Mouse (Mus musculus) hindbrain, embryonic 13.5 days (tissue): ENCODE measurements around the gene Dab2ip. TPM values are rescaled to one million over a fixed set of nuclear protein-coding genes. Genes with fewer than 3 reads are reported as not detected.

Experiments used
- ATAC-seq: fragments of 200-750 bp; cut with Nextera tagmentation; 2 replicates; pipeline ENCODE4 v1.8.0; 2017; ENCODE audit warnings: moderate TSS enrichment; ENCODE audit not compliant: low FRiP score
- H3K27ac ChIP-seq: fragments of 300-500 bp; sonication (generic); 2 replicates; pipeline ENCODE4 v1.5.1; 2015; ENCODE audit warnings: inconsistent platforms, mild to moderate bottlenecking, moderate library complexity
- H3K27me3 ChIP-seq: fragments of 300-500 bp; sonication (generic); 2 replicates; pipeline ENCODE4 v1.6.1; 2015; ENCODE audit warnings: mild to moderate bottlenecking, inconsistent platforms
- H3K36me3 ChIP-seq: fragments of 300-500 bp; sonication (generic); 2 replicates; pipeline ENCODE4 v1.6.1; 2015; ENCODE audit warnings: mild to moderate bottlenecking, inconsistent platforms
- H3K4me1 ChIP-seq: fragments of 300-500 bp; sonication (generic); replicated peaks from 2 replicates; pipeline ENCODE4 v1.6.1; 2015; ENCODE audit warnings: inconsistent platforms
- H3K4me2 ChIP-seq: fragments of 300-500 bp; sonication (generic); 2 replicates; pipeline ENCODE4 v1.6.1; 2015; ENCODE audit warnings: inconsistent platforms, mild to moderate bottlenecking, moderate library complexity
- H3K4me3 ChIP-seq: fragments of 300-500 bp; sonication (generic); 2 replicates; pipeline ENCODE4 v1.5.1; 2015; ENCODE audit warnings: mild to moderate bottlenecking, inconsistent platforms
- H3K9ac ChIP-seq: fragments of 300-500 bp; sonication (generic); 2 replicates; pipeline ENCODE4 v1.6.1; 2015; ENCODE audit warnings: mild to moderate bottlenecking, inconsistent platforms
- H3K9me3 ChIP-seq: fragments of 300-500 bp; sonication (generic); 2 replicates; pipeline ENCODE4 v1.6.1; 2016; ENCODE audit warnings: inconsistent platforms
- WGBS: fragments of 180-500 bp; shearing (Covaris S2); methylation state at CpG from one replicate; pipeline ENCODE4 v1.1.7; 2015; 5-methylcytosine and 5-hydroxymethylcytosine counted together
- polyA plus RNA-seq: library from polyadenylated mRNA; unstranded; fragments of >200 nt; fragmentation: Nextera tagmentation; extraction: Ambion mirVana; gene quantifications from 2 replicates; pipeline ENCODE4 v1.2.1, GENCODE M21; 2015

Gene Dab2ip
- polyA plus RNA-seq, 1 experiment from 2014 or later = 38.8 TPM

GRCm38 (mm10) chr2:35684735-35685312 is 126.8 kb downstream of the Dab2ip start:
- no peak for ATAC-seq
- Histone ChIP-seq H3K4me2 (no peak overlapping the region), H3K27ac (peak overlapping the region; percentile 63), H3K9me3 (no peaks in the 10 kb centered on the region), H3K9ac (no peak overlapping the region), H3K4me1 (peaks cover 94% of the 10 kb centered on the region), H3K4me3 (no peak overlapping the region), H3K27me3 (no peaks in the 10 kb centered on the region), H3K36me3 (no peaks in the 10 kb centered on the region)
- WGBS = 42% methylated on average over 9 of the region's 9 CpGs

DNA sequence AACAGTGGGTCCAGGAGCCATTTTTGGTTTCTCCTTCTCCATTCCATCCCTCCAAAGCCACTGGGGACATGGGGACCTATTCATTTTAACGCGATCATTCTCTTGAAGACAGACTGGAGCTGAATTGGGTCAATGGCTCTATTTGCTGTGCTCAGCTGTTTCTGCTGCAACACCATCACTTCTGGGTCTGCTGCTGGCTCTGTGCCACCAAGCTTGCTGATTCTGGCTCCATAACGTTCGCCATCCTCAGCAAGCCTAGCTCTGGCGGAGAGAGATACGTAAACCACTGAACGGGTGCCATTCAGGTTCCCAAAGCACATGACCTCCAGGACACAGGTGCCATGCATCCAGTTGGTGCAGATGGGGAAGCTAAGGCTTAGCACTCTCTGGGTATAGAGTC is 128.0 kb downstream of the Dab2ip start:
- Histone ChIP-seq H3K9me3 (no peaks in the 10 kb centered on the region), H3K36me3 (no peaks in the 10 kb centered on the region), H3K4me1 (peaks cover 94% of the 10 kb centered on the region), H3K27me3 (no peaks in the 10 kb centered on the region), H3K4me3 (no peak overlapping the region), H3K9ac (no peak overlapping the region), H3K27ac (peak overlapping the region; percentile 52), H3K4me2 (no peak overlapping the region)
- WGBS = 63% methylated on average over 7 of the region's 7 CpGs
- 0 out of 2 replicates have a peak, but pooled peaks have one; percentile 7 for ATAC-seq

GRCm38 (mm10) chr2:35687557-35688070 is 129.5 kb downstream of the Dab2ip start:
- H3K27me3 ChIP-seq = no peaks in the 10 kb centered on the region
- H3K27ac ChIP-seq = peak overlapping the region; percentile 30; the same call in 1 of the 2 replicates
- H3K9ac ChIP-seq = no peak overlapping the region
- no peak overlapping the region for H3K4me2 ChIP-seq
- ATAC-seq = no peak
- no peaks in the 10 kb centered on the region for H3K36me3 ChIP-seq
- H3K4me1 ChIP-seq = peaks cover 94% of the 10 kb centered on the region
- H3K4me3 ChIP-seq = no peak overlapping the region
- no peaks in the 10 kb centered on the region for H3K9me3 ChIP-seq
- WGBS = 87% methylated on average over 5 of the region's 5 CpGs

DNA sequence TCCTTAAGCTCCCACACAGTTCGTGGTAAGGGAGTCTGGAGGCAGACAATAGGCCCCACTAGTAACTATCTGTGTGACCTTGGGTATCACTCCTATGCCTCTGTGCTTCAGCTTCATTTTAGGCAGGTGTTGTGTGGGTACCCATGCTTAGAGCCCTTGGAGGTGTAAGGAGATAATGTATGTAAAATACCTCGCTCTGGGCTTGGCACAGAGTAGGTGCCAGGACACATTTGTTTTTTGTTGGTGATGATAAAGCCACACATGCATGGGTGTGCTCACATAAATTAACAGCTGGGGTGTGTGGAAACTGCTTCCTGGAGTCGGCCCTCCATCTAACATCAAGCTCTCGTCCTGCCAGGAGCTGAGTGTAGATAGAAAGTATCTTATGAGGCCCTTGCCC is 130.1 kb downstream of the Dab2ip start:
- WGBS = 81% methylated on average over 4 of the region's 4 CpGs
- Histone ChIP-seq H3K27me3 (no peaks in the 10 kb centered on the region), H3K9me3 (no peaks in the 10 kb centered on the region), H3K4me3 (no peak overlapping the region), H3K27ac (peak overlapping the region; percentile 30; the same call in 1 of the 2 replicates), H3K4me1 (peaks cover 96% of the 10 kb centered on the region), H3K36me3 (no peaks in the 10 kb centered on the region), H3K4me2 (no peak overlapping the region), H3K9ac (no peak overlapping the region; the same call in 1 of the 2 replicates)
- no peak for ATAC-seq

DNA sequence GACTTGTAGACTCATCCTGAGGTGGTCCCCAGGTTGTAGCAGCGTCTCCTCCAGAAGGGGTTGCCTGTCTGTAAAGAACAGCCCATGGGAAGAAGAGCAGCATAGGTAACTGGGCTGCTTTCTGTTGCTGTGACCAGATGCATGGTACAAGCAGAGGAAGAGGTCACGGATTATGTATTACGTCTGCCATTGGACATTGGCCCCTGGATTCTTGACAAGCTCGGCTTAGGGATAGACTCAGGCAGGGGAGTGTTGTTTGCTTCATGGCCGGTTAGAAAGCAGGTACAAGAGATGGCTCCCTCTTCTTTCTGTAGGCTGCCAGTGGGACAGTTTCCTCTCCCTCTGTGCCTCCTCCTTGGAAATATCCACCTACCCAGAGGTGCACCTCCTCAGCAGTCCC is 130.5 kb downstream of the Dab2ip start:
- Histone ChIP-seq H3K4me1 (peaks cover 96% of the 10 kb centered on the region), H3K9me3 (no peaks in the 10 kb centered on the region)
- 90% methylated on average over 5 of the region's 5 CpGs for whole genome bisulfite sequencing

DNA sequence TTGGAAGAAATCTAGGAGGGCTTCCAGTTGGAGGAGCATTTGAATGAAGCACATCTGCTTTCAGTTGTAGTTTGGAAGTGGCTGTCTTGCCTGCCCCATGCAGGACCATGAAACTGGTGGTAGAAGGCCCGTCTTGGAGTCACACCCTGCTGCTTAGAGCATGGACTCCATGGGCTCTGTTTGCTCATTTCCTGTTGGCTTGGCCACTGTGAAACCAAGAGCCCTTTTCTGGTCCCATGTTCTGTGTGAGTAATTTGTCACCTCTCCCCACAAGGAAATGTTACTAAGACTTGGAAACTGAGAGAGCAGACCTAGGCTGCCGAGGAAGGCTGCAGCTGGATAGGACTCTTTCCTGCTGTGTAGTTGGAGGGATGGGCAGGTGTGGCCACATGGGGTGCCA is 131.8 kb downstream of the Dab2ip start:
- Histone ChIP-seq H3K9me3 (no peaks in the 10 kb centered on the region), H3K27ac (no peak overlapping the region), H3K4me2 (no peak overlapping the region), H3K4me3 (no peak overlapping the region), H3K27me3 (no peaks in the 10 kb centered on the region), H3K36me3 (no peaks in the 10 kb centered on the region), H3K9ac (no peak overlapping the region), H3K4me1 (peaks cover 94% of the 10 kb centered on the region)
- WGBS = 86% methylated on average over 2 of the region's 2 CpGs
- no peak for ATAC-seq

More for the DNA sequence above, 130.5 kb downstream of the Dab2ip start:
- Histone ChIP-seq H3K27me3 (no peaks in the 10 kb centered on the region), H3K4me2 (no peak overlapping the region), H3K27ac (no peak overlapping the region), H3K36me3 (no peaks in the 10 kb centered on the region), H3K4me3 (no peak overlapping the region), H3K9ac (no peak overlapping the region; the same call in 1 of the 2 replicates)
- no peak for ATAC-seq

DNA sequence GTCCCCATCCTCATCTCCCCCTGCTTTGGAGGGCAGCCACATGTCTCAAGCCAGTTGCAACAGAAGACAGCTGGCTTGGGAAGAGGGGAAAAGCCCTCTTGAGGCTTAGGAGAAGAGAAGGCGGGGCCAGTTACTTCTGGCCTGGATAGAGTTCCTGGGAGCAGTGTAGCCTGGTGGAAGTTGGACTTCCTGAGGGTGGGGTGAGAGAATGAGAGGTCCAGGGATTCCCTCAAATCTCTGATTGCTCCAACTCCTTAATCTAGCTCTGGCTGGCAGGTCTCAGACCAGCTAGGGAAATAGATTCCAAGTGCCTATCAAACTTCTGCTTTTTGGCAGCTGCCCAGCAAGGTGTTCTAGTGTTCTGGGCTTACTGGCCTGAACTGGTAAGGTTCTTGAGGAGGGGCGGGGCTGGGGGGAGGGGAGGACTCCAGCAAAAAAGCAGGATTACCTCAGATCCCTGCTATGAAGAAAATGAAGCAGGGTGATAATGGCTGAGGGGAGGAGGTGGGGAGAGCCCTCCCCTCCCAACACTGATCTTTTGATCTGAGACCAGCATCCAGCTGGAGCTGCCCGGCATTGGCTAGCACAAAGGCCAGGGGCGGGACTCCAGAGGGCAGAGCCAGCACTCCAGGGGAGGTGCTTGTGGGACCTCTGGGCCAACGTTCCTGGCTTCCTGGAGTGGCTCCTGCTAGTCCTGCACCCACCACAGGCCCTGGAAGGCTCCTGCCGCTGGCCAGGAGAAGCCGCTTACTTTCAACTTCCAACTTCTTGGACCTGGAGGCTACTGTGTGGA is 133.4 kb downstream of the Dab2ip start:
- Histone ChIP-seq H3K9ac (0 out of 2 replicates have a peak overlapping the region, but pooled peaks have one; percentile 9), H3K27ac (peak overlapping the region; percentile 30; the same call in 1 of the 2 replicates), H3K4me1 (peaks cover 94% of the 10 kb centered on the region), H3K4me2 (no peak overlapping the region), H3K9me3 (no peaks in the 10 kb centered on the region), H3K27me3 (no peaks in the 10 kb centered on the region), H3K4me3 (no peak overlapping the region), H3K36me3 (no peaks in the 10 kb centered on the region)
- 0 out of 2 replicates have a peak, but pooled peaks have one; percentile 24 for ATAC-seq
- WGBS = 32% methylated on average over 6 of the region's 7 CpGs

- Histone ChIP-seq H3K36me3 (no peaks in the 10 kb centered on the region), H3K27me3 (no peaks in the 10 kb centered on the region), H3K9me3 (no peaks in the 10 kb centered on the region), H3K27ac (no peak overlapping the region), H3K4me3 (no peak overlapping the region), H3K4me1 (peaks cover 94% of the 10 kb centered on the region), H3K4me2 (no peak overlapping the region), H3K9ac (no peak overlapping the region)
- no peak for ATAC-seq
- 85% methylated on average over 11 of the region's 11 CpGs for WGBS
Observed at GRCm38 (mm10) chr2:35692272-35692900, 134.3 kb downstream of the Dab2ip start.

GRCm38 (mm10) chr2:35693037-35693436 is 135.0 kb downstream of the Dab2ip start:
- 77% methylated on average over 7 of the region's 7 CpGs for WGBS

GRCm38 (mm10) chr2:35694111-35694510 is 136.0 kb downstream of the Dab2ip start:
- no peaks in the 10 kb centered on the region for H3K36me3 ChIP-seq
- no peak for ATAC-seq
- WGBS = 60% methylated on average over 2 of the region's 2 CpGs
- H3K9ac ChIP-seq = no peak overlapping the region
- H3K4me3 ChIP-seq = no peak overlapping the region
- no peaks in the 10 kb centered on the region for H3K9me3 ChIP-seq
- H3K27ac ChIP-seq = no peak overlapping the region
- no peak overlapping the region for H3K4me2 ChIP-seq
- peaks cover 92% of the 10 kb centered on the region for H3K4me1 ChIP-seq
- no peaks in the 10 kb centered on the region for H3K27me3 ChIP-seq

More at GRCm38 (mm10) chr2:35693037-35693436, 135.0 kb downstream of the Dab2ip start:
- Histone ChIP-seq H3K4me2 (no peak overlapping the region), H3K36me3 (no peaks in the 10 kb centered on the region), H3K4me1 (peaks cover 93% of the 10 kb centered on the region), H3K27ac (no peak overlapping the region; the same call in 1 of the 2 replicates), H3K9ac (0 out of 2 replicates have a peak overlapping the region, but pooled peaks have one; percentile 29), H3K9me3 (no peaks in the 10 kb centered on the region), H3K4me3 (no peak overlapping the region), H3K27me3 (no peaks in the 10 kb centered on the region)
- no peak for ATAC-seq

- H3K9me3 ChIP-seq = no peaks in the 10 kb centered on the region
- 79% methylated on average over 7 of the region's 7 CpGs for WGBS
- no peaks in the 10 kb centered on the region for H3K36me3 ChIP-seq
- H3K27me3 ChIP-seq = no peaks in the 10 kb centered on the region
- no peak overlapping the region for H3K4me2 ChIP-seq
- H3K9ac ChIP-seq = 0 out of 2 replicates have a peak overlapping the region, but pooled peaks have one; percentile 2
- H3K27ac ChIP-seq = no peak overlapping the region
- H3K4me3 ChIP-seq = no peak overlapping the region
- ATAC-seq = no peak
- peaks cover 96% of the 10 kb centered on the region for H3K4me1 ChIP-seq
Observed at GRCm38 (mm10) chr2:35696193-35696541, 138.1 kb downstream of the Dab2ip start.
